Mouse (Mus musculus): ENCODE results near the gene Pold2. TPM values are rescaled to one million over a fixed set of nuclear protein-coding genes. Genes with fewer than 3 reads are reported as not detected.

The Pold2 gene
- total and polyA plus RNA-seq, 3 experiments = 261 to 366 TPM; not detected in 1

DNA sequence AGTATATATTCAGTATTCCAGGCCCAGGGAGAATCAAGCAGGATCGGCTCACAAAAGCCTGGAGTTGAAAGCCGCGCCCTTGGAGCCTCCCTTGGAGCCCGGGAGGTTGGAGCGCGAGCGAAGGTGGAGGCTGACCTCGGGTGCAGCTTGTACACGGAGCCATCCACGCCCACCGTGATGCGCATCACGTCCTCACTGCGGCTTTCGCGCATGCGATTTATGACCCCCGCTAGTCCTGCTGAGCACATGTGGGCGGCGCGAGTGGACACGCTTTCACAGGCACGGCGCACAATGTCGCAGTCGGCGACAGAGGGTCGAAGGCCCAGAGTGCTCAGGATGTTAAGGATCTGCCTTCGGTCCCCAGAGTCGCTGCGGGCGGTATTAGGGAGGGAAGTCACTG lies 23.9 kb upstream of the Pold2 start:
- Histone ChIP-seq H3K79me2 (ENCODE audit: control insufficient read depth, insufficient read depth, low read length, poor library complexity) (no peaks in the 10 kb centered on the region), H3K27me3 (ENCODE audit: control insufficient read depth in 1 of 2, insufficient read depth in 2 of 2, low read length in 2 of 2) (peaks cover 0 to 5% of the 10 kb centered on the region in 2 experiments; a peak in 3 of 4 replicates), H3K4me1 (ENCODE audit: control insufficient read depth in 1 of 2, insufficient read depth in 2 of 2, low read length in 2 of 2) (no peaks in the 10 kb centered on the region), H3K9ac (ENCODE audit: control insufficient read depth, low read depth, low read length, poor library complexity, severe bottlenecking) (no peak overlapping the region), H3K27ac (ENCODE audit: control insufficient read depth, low read depth, low read length) (no peak overlapping the region), H3K9me3 (replicated peaks; ENCODE audit: insufficient read depth, low read length) (no peaks in the 10 kb centered on the region), H3K36me3 (ENCODE audit: control insufficient read depth in 1 of 2, insufficient read depth in 2 of 2, low read length in 2 of 2) (no peaks in the 10 kb centered on the region), H3K4me3 (ENCODE audit: control insufficient read depth in 1 of 2, insufficient read depth in 1 of 2, low read depth in 2 of 2, low read length in 2 of 2) (no peak overlapping the region)
- no peak for DNase-seq (ENCODE audit: low read depth, low spot score)
- TF ChIP-seq ZC3H11A (IDR thresholded peaks at IDR 0.05; ENCODE audit: low read depth, low read length) = no peak
- no peak for TF ChIP-seq KAT2A (conservative IDR thresholded peaks at IDR 0.05; ENCODE audit: low read depth, low read length)
- TF ChIP-seq GABPA (IDR thresholded peaks at IDR 0.05; ENCODE audit: low read depth, low read length) = no peak
- no peak for TF ChIP-seq MXI1 (IDR thresholded peaks at IDR 0.05; ENCODE audit: low read depth, low read length)
- TF ChIP-seq POLR2AphosphoS5 (IDR thresholded peaks at IDR 0.05; ENCODE audit: borderline replicate concordance, low read depth, low read length) = no peak
- no peak for TF ChIP-seq ZNF384 (IDR thresholded peaks at IDR 0.05; ENCODE audit: low read depth, low read length)
- no peak for TF ChIP-seq HCFC1 (IDR thresholded peaks at IDR 0.05; ENCODE audit: low read depth, low read length)
- TF ChIP-seq CHD1 (IDR thresholded peaks at IDR 0.05; ENCODE audit: low read depth, low read length) = no peak
- no peak for TF ChIP-seq TBP (IDR thresholded peaks at IDR 0.05; ENCODE audit: low read depth, low read length)
- no peak for TF ChIP-seq MEF2A (IDR thresholded peaks at IDR 0.05; ENCODE audit: extremely low read depth, insufficient replicate concordance, low read depth, low read length, poor library complexity, severe bottlenecking)
- no peak for TF ChIP-seq TAL1 (IDR thresholded peaks at IDR 0.05; ENCODE audit: low read length)
- TF ChIP-seq BHLHE40 (IDR thresholded peaks at IDR 0.05; ENCODE audit: borderline replicate concordance, low read depth, low read length) = no peak
- no peak for TF ChIP-seq E2F4 (IDR thresholded peaks at IDR 0.05; ENCODE audit: borderline replicate concordance, low read depth, low read length)

DNA sequence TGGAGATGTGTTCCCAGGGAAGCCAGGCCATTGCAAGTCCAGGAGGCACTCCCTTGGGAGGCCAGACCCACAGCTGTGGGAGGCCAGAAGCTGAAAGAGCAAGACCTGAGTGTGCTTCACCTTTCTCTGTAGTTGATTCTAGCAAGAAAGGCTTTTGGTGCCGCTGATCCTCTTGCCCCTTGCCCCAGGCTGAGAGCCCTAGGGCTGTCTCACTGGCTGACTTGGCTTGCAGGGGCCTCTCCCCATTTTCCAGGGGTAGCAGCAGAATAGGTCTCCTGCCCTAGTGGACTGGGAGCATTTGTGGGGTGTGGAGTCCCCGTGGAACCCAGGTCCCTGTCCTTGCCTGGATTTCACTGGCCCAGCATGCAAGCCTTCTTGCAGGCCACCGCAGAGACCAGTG lies 23.2 kb upstream of the Pold2 start:
- no peaks in the 10 kb centered on the region for H3K4me1 ChIP-seq (ENCODE audit: control insufficient read depth in 1 of 2, insufficient read depth in 2 of 2, low read length in 2 of 2)
- H3K9me3 ChIP-seq (replicated peaks; ENCODE audit: insufficient read depth, low read length) = no peaks in the 10 kb centered on the region
- no peak overlapping the region for H3K4me3 ChIP-seq (ENCODE audit: control insufficient read depth in 1 of 2, insufficient read depth in 1 of 2, low read depth in 2 of 2, low read length in 2 of 2)
- no peaks in the 10 kb centered on the region for H3K79me2 ChIP-seq (ENCODE audit: control insufficient read depth, insufficient read depth, low read length, poor library complexity)
- no peak overlapping the region for H3K9ac ChIP-seq (ENCODE audit: control insufficient read depth, low read depth, low read length, poor library complexity, severe bottlenecking)
- H3K36me3 ChIP-seq (ENCODE audit: control insufficient read depth in 1 of 2, insufficient read depth in 2 of 2, low read length in 2 of 2) = no peaks in the 10 kb centered on the region
- TF ChIP-seq ZC3H11A (IDR thresholded peaks at IDR 0.05; ENCODE audit: low read depth, low read length) = no peak
- TF ChIP-seq TCF12 (IDR thresholded peaks at IDR 0.05; ENCODE audit: low read depth, low read length) = no peak
- no peak for TF ChIP-seq CTCF (IDR thresholded peaks at IDR 0.05 in 2 of 3, conservative IDR thresholded peaks at IDR 0.05 in 1 of 3; ENCODE audit: control insufficient read depth in 1 of 3, insufficient read depth in 1 of 3, low read depth in 2 of 3, low read length in 3 of 3, poor library complexity in 1 of 3, severe bottlenecking in 1 of 3)
- no peak for TF ChIP-seq NRF1 (IDR thresholded peaks at IDR 0.05; ENCODE audit: insufficient read depth, low read depth, low read length, poor library complexity, severe bottlenecking)
- no peak for TF ChIP-seq USF1 (IDR thresholded peaks at IDR 0.05; ENCODE audit: low read depth, low read length)
- no peak for TF ChIP-seq BHLHE40 (IDR thresholded peaks at IDR 0.05; ENCODE audit: borderline replicate concordance, low read depth, low read length)
- TF ChIP-seq ZMIZ1 (IDR thresholded peaks at IDR 0.05; ENCODE audit: low read depth, low read length) = no peak
- no peak for TF ChIP-seq SMC3 (IDR thresholded peaks at IDR 0.05; ENCODE audit: low read depth, low read length)
- TF ChIP-seq MAX (IDR thresholded peaks at IDR 0.05; ENCODE audit: low read length) = no peak
- no peak for DNase-seq (ENCODE audit: low read depth, low spot score)
- H3K27ac ChIP-seq (ENCODE audit: control insufficient read depth, low read depth, low read length) = no peak overlapping the region
- H3K27me3 ChIP-seq (ENCODE audit: control insufficient read depth in 1 of 2, insufficient read depth in 2 of 2, low read length in 2 of 2) = peaks cover 0 to 5% of the 10 kb centered on the region in 2 experiments; a peak in 3 of 4 replicates

Measured in MEL (cell line).